Mouse (Mus musculus): ENCODE data around the gene Nrap.
"Not testable (repeated sequence)": the region's sequence is repeated elsewhere in the genome, so short reads cannot be mapped to it uniquely, and the experiment has no call there.

The Nrap gene

GRCm38 (mm10) chr19:56389879-56390278, at the start of gene Nrap:
Gene Nrap, minus strand, starts transcription at chr19:56390037.
- no peak for DNase-seq (ENCODE audit: low spot score)

DNA sequence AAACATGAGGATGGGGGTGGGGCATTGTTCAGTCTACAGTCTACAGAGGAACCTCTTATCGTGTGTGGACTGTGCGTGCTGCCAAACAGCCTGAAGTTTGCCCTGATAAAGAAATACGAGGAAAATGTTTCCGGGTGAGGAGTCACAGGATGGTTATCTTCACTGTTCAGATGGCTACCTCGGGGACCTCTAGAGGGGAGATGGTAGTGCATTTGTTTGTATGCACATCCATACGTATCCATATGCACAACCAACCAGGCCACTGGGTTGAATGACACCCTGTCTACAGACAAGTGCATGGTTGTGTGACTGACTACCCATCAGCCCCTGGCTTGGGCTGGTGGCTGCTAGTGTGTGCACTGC, 49.2 kb upstream of the Nrap start:
- no peak for DNase-seq (ENCODE audit: low spot score)

DNA sequence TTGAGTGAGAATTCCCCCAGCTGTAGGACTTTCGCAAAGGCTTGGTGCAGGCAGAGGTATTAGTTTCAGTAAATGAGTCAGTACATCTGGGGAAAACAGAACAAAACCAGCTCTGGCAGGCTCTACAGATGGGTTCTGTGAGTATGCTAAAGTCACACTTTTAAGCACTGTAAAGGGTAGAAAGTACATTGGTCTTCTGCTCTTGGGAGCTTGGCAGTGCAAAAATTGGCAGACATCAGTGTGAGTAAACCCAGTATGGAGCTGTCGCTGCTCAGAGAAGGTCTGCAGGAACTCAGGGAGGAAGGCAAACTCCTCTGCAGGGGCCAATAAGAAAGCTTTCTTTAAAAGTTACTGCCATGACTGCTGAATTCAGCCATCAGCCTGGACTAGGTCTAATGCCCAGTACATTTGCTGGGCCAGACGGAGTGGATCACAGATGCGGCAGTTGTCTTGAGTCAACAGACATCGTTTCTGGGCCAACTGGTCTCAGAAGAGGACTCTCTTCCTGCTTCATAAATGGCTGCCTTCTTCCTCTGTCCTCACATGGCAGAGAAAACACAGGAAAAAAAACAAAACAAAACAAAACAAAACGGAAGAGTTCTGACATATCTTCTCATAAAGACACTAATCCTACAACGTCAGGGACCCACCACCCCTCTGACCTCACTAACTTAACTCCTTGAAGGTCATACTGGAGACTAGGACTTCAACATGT, 48.7 kb upstream of the Nrap start:
- no peak for DNase-seq (ENCODE audit: low spot score)

DNA sequence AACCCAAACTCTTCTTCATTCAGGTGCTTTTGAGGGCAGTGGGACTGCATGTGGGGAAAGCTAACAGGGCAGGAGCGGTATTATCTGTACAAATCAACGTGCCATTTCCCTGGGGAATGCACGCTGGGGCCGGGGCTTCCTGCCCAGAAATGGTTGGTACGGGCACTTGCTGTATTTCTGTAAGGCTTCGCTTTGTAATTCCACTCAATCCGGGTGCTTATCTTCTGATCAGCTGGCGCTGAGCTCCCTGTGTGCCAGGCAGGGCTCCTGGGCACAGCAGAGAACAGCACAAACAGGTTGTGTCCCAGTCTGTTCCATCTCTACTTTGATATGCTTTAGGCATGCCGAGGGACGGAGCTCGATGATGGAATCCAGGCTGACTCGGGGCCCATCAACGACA, 46.5 kb upstream of the Nrap start:
- peak; percentile 26 for DNase-seq (ENCODE audit: low spot score)

DNA sequence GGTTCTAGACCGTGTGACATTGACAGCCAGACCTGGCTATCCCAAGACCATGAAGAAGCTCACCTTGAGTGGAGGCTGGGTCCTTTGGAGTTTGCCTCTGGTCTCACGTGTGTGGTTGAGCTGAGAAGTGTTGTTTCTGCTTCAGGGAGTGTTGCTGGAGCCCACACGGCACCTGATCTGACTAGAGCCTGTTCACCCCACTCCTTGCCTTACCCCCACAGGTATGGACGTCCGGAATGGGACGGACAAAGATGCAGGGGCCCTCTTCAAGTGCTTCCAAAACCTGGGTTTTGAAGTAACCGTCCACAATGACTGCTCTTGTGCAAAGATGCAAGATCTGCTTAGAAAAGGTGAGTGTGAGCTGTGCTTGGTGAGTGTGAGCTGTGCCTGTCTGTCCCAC, 43.7 kb upstream of the Nrap start:
- no peak for DNase-seq (ENCODE audit: low spot score)

- DNase-seq (ENCODE audit: low spot score) = no peak
Measured at GRCm38 (mm10) chr19:56432706-56433105, 42.9 kb upstream of the Nrap start.

- no peak for DNase-seq (ENCODE audit: low spot score)
Measured at GRCm38 (mm10) chr19:56430369-56430768, 40.5 kb upstream of the Nrap start.

DNA sequence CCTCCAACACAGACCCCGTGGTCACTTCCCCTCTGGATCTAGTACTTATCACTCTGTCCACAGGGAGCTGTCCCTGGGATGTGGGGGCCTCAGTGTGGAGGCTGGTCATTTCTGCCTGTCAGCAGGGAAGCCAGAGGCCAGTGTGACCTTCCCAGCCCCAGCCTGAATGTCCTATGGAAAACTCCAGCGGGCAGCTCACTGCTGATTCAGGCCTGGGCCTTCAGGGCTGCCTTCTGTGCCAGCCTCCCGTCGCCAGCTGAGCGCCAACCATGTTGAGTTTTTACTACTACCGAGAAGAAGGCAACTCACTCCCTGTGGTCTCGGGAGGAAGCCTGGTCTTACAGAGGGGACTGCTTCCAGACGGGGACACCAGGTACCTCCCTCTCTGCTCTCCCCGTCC, 35.7 kb upstream of the Nrap start:
- DNase-seq (ENCODE audit: low spot score) = no peak

GRCm38 (mm10) chr19:56424606-56425395, 35.0 kb upstream of the Nrap start:
- no peak for DNase-seq (ENCODE audit: low spot score)

DNA sequence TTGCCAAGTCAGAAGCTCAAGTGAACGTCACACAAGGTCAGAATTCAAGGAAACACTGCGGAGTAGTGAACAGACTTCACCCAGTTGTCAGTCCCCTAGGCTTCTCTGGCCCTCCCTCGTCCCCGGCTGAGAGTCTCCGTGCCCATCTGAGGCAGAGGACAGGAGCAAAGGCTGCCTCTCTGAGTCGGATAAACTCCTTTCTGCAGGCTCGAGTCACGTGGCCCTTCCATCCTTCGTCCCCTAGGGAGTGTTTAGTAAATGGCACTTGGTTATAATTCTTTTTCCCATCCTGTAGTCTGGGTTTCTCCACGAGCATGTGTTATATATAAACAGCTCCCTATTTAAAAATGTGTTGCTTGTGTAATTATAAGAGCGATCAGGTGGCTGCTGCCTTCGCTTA, 33.5 kb upstream of the Nrap start:
- DNase-seq (ENCODE audit: low spot score) = no peak

DNA sequence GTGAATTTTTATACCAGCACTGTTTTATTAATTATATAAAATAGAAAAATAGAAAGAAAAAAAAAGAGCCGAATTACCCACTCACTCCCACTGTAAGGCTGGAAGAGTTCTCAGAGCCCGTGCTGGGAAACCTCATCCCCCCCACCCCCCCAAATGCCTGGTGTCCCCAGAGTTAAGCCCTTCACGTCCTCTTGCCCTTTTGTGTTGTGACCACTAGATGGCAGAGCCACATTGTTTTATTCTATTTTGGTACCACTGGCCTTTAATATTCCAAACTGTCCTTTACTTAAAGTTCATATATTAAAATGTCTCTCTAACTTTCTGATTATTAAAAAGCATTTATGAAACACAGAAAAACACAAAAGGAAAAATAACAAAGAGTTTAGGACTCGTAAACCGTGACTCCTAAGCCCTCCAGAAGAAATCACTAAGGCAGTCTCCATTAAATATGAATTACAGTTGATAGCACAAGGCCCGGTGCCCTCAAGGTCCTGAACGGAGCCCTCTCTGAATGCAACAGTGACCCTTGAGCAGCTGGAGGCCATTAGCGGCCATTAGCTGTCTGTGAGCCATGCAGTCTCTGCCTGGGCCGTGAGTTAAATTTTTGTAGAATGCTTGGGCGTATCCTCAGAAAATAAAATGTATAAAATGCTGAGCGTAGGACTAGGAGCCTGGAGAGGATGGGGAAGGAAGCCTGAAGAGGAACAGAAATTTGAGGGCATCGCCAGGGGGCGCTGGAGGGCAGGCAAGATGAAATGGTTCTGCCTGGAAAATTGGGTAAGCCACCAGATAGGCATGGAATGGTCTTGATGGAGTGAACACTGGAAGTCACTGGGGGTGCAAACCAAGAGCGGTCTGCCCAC, 32.9 kb upstream of the Nrap start:
- peak; percentile 93 for DNase-seq (ENCODE audit: low spot score)

DNA sequence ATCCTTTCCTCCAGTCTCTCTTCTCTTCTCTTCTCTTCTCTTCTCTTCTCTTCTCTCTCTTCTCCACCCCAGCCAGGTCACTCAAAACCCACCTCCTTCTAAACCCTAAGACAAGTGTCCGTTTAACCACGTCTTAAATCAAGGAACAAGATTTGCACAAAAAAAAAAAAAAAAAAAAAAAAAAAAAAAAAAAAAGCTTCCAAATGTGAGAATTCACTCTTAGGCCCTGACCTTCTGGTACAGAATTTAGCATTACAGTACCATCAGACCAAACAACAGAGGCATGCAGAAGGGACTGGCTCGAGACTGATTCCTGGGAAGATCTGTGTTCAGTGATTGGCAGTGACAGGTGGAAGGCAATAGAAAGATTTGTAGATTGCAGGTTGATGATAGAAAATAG, 30.5 kb upstream of the Nrap start:
- DNase-seq (ENCODE audit: low spot score) = no peak

GRCm38 (mm10) chr19:56419452-56419851, 29.6 kb upstream of the Nrap start:
- no peak for DNase-seq (ENCODE audit: low spot score)

DNA sequence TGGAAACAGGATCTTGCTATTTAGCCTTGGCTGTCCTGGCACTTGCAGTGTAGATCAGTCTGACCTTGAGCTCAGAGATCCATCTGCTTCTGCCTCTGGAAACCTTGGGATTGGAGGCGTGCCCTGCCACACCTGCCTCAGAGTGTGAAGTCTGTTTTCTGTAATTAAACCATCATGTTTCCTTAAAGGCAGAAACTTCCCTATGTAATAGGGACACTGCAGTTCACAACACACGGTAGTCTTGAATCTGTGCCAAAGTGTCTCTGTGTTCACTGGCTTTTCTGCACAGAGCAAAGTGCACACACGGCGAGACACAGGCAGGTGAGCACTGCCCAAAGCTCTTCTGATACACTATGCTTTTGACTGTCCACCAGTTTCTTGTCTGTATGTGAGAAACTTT, 28.6 kb upstream of the Nrap start:
- no peak for DNase-seq (ENCODE audit: low spot score)

- not testable (repeated sequence) for DNase-seq (ENCODE audit: low spot score)
Measured at GRCm38 (mm10) chr19:56409884-56410283, 20.0 kb upstream of the Nrap start.

GRCm38 (mm10) chr19:56406581-56406980, 16.7 kb upstream of the Nrap start:
- DNase-seq (ENCODE audit: low spot score) = no peak

GRCm38 (mm10) chr19:56405824-56406223, 16.0 kb upstream of the Nrap start:
- no peak for DNase-seq (ENCODE audit: low spot score)

DNA sequence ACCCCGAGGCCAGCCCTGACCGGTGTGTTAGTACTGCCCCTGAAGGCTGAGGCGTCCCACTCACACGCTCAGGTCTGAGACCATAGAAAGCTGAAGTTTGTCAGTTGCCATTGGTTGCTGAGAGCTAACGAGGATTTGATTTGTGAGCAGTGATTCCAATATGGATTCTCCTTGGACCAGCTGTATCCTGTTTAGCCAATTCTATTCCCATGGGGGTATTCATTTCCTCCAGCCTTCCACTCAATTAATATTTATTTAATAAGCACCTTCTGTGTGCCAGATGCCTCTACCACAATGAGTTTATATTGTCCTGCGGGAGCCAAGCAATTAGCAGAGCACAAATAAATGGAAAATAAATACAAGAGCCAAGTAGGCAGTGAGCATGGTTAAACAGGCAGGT, 12.0 kb upstream of the Nrap start:
- DNase-seq (ENCODE audit: low spot score) = no peak

DNA sequence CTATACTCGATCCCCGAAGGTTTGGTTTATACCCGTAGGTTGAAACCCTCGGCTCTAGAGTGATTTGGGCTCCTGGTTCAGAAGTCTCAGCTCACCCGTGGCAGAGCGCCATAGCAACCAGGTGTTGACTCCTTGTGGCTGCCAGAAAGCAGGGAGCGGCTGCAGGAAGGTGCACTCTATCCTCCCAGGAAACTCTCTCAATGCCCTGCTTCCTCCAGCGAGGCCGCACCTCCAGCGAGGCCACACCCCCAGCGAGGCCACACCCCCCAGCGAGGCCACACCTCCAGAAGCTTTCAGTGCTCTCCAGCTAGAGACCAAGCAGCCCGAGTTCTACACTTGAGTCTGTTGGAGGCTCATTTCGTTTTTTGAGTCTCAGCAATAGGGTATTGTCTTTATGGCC, 10.4 kb upstream of the Nrap start:
- no peak for DNase-seq (ENCODE audit: low spot score)

GRCm38 (mm10) chr19:56398528-56398795, 8.6 kb upstream of the Nrap start:
- no peak for DNase-seq (ENCODE audit: low spot score)

- DNase-seq (ENCODE audit: low spot score) = no peak
Measured at GRCm38 (mm10) chr19:56397663-56398527, 8.1 kb upstream of the Nrap start.
